Mouse (Mus musculus) layer of hippocampus, adult 9-11 months (tissue): ENCODE results near the gene Amh.
A peak's percentile ranks its signal among the peaks of the same experiment; 100 is the strongest.
"Not testable (repeated sequence)": the region's sequence is repeated elsewhere in the genome, so short reads cannot be mapped to it uniquely, and the experiment has no call there.

ENCODE experiments used
- DNase-seq: peaks from one replicate; pipeline ENCODE4 v3.0.0; 2022

The Amh gene

GRCm38 (mm10) chr10:80808099-80808984 is 3.3 kb downstream of the Amh start:
- no peak for DNase-seq

- no peak for DNase-seq
Observed at GRCm38 (mm10) chr10:80808985-80809632, 4.1 kb downstream of the Amh start.

- no peak for DNase-seq
Observed at GRCm38 (mm10) chr10:80810084-80810483, 5.0 kb downstream of the Amh start.

- DNase-seq, result no peak
Observed at GRCm38 (mm10) chr10:80812391-80813041, 7.5 kb downstream of the Amh start.

- DNase-seq, result no peak
Observed at GRCm38 (mm10) chr10:80813366-80813765, 8.3 kb downstream of the Amh start, which contains the start of gene Jsrp1. Gene Jsrp1 (minus strand): TSS chr10:80813498.

- DNase-seq, result no peak
Observed at GRCm38 (mm10) chr10:80814800-80815199, 9.8 kb downstream of the Amh start.

GRCm38 (mm10) chr10:80816303-80816702 is 11.3 kb downstream of the Amh start:
- not testable (repeated sequence) for DNase-seq

GRCm38 (mm10) chr10:80817164-80817563 is 12.1 kb downstream of the Amh start:
- DNase-seq, result no peak

GRCm38 (mm10) chr10:80817955-80818354 is 12.9 kb downstream of the Amh start:
- not testable (repeated sequence) for DNase-seq

GRCm38 (mm10) chr10:80818599-80819281 is 13.7 kb downstream of the Amh start:
- DNase-seq, result no peak

GRCm38 (mm10) chr10:80819406-80819805 is 14.4 kb downstream of the Amh start:
- DNase-seq, result no peak

GRCm38 (mm10) chr10:80821991-80822390 is 16.9 kb downstream of the Amh start:
- no peak for DNase-seq

GRCm38 (mm10) chr10:80822528-80822927 is 17.5 kb downstream of the Amh start:
- no peak for DNase-seq

GRCm38 (mm10) chr10:80823316-80823715 is 18.3 kb downstream of the Amh start:
- DNase-seq, result no peak

GRCm38 (mm10) chr10:80823847-80824643 is 19.0 kb downstream of the Amh start:
- DNase-seq, result no peak

- DNase-seq, result no peak
Observed at GRCm38 (mm10) chr10:80824827-80825226, 19.8 kb downstream of the Amh start.

- DNase-seq, result peak; percentile 100
Observed at GRCm38 (mm10) chr10:80826151-80827062, 21.4 kb downstream of the Amh start, which contains the start of gene Oaz1. Gene Oaz1 (plus strand): TSS chr10:80826656.

GRCm38 (mm10) chr10:80827063-80827869 is 22.2 kb downstream of the Amh start:
- no peak for DNase-seq

- no peak for DNase-seq
Observed at GRCm38 (mm10) chr10:80827870-80828420, 22.9 kb downstream of the Amh start.

GRCm38 (mm10) chr10:80828587-80828986 is 23.5 kb downstream of the Amh start:
- DNase-seq, result not testable (repeated sequence)
